Mouse (Mus musculus): ENCODE data around the gene Lin7a.

The Lin7a gene

DNA sequence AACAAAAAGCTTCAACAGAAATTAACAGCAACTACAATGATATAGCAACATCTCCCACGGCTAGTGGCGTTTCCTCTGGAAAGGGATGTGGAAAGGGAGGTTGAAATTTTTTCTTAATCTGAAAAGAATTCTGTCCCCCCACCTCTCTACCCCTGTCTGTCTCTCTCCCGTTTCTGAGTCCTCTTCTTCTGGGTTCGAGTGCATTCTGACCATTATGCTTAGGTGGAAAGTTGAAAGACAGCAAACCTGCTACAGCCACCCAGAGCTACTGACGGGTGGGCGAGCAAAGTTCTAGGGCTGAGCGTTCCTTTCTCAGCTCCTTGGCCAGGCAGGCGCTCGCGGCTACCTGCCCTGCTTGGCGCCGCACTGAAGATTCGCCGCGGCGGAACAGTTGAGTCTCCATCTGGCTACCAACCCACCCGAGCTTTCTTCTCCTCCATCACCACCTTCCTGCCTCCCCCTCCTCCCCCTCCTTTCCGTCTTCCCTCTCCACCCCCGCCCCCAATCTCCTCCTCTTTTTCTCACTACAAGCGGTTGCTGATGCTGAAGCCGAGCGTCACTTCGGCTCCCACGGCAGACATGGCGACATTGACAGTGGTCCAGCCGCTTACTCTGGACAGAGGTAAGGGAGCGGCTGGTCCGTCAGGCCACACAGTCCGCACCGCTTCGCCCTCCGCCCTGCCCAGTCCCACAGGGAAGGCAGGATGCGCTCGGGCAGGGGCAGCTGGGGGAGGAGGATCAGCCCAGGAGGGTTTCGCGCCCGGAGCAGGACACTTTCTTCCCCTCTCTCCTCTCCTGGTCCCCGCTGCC, at the start of gene Lin7a:
TSS of gene Lin7a (plus strand) at position 366 of the 810 bp plus-strand sequence.
- DNase-seq (ENCODE audit: low read depth, low spot score), result peak; percentile 31

GRCm38 (mm10) chr10:107221726-107222125, 49.8 kb upstream of the Lin7a start:
- no peak for DNase-seq (ENCODE audit: low read depth, low spot score)

DNA sequence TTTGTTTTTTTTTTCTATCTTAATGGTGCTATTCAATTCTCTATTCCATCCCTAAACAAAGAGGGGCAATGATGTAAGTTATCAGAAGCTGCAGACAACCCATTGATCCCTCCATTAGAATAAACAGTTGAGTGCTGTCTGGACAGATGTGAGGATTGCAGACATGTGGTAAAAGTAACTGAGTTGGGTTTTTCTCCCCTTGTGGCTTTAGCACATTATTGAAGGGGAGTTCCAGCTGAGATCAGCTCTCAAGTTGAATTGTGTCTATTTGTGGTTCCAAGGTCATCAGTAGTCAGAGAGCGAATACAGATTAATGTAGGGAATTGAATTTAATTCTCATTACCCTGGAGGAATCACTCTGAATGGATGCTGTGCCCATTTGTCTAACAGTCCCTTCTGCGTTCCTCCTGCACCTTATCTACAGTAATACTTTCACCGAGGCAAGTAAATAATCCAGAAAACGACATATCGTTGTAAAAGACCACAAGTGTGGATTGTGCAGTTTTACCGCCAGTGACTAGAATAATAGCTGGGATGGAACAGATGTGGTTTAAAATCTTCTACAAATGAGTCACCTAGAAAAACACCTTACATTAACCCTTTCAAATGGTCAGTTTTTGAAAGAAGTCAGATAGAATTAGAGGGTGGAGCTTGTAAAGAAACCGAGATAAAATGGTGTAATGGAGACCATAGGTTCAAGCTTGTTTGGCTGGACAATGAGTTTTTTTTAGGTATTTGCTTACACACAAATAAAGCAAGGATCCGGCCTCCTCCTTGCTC, 48.9 kb upstream of the Lin7a start:
- no peak for DNase-seq (ENCODE audit: low read depth, low spot score)

DNA sequence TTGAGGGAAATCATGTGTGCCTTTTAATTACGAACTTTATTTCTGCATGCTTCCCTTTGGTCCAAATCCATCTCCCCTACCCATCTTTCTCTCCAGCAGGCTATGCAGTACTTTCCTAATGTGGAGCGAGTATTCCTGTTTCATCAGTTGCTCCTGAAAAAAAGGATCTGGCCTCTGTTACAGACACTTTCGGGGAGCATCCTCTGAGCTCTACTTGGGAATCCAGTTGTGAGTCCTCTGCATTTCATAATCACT, 48.4 kb upstream of the Lin7a start:
- DNase-seq (ENCODE audit: low read depth, low spot score), result no peak

- DNase-seq (ENCODE audit: low read depth, low spot score), result no peak
Observed at GRCm38 (mm10) chr10:107223821-107224220, 47.7 kb upstream of the Lin7a start.

- no peak for DNase-seq (ENCODE audit: low read depth, low spot score)
Observed at GRCm38 (mm10) chr10:107224596-107225330, 46.7 kb upstream of the Lin7a start.

- no peak for DNase-seq (ENCODE audit: low read depth, low spot score)
Observed at GRCm38 (mm10) chr10:107225331-107225835, 46.1 kb upstream of the Lin7a start.

- DNase-seq (ENCODE audit: low read depth, low spot score), result no peak
Observed at GRCm38 (mm10) chr10:107225871-107226270, 45.6 kb upstream of the Lin7a start.

- DNase-seq (ENCODE audit: low read depth, low spot score), result no peak
Observed at GRCm38 (mm10) chr10:107227901-107228300, 43.6 kb upstream of the Lin7a start.

- no peak for DNase-seq (ENCODE audit: low read depth, low spot score)
Observed at GRCm38 (mm10) chr10:107228776-107229175, 42.7 kb upstream of the Lin7a start.

DNA sequence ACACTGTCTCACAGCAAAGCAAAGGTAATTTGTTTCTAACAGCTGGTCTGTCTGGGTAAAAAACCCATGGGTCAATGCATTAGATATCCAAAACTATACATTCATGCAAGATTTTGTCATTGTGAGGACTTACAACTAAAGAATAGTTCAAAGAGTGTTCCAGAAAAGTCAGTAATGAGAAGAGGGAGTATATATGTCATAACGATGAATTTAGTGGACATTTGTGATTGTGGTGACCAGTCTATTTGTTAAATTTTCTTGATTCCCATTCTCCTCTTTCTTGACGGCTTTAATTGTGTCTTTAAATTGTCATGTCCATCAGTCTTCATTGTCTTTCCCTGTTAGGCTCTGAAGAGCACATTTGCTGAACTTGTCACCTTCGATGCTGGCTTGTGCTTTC, 42.1 kb upstream of the Lin7a start:
- no peak for DNase-seq (ENCODE audit: low read depth, low spot score)

- no peak for DNase-seq (ENCODE audit: low read depth, low spot score)
Observed at GRCm38 (mm10) chr10:107230081-107230850, 41.2 kb upstream of the Lin7a start.

DNA sequence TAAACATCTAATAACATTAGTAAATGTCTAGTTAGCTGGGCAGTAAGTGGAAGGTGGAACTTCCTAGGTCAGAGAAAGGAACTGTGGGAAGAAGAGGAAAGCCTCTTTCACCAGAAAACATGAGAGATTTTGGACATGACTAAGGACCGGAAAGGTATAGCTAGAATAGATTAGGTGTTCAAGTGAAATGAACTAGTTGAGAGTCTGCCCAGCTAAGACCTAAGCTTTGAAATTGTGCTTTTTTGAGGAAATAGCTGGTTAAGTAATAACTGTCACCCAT, 40.7 kb upstream of the Lin7a start:
- DNase-seq (ENCODE audit: low read depth, low spot score), result no peak

DNA sequence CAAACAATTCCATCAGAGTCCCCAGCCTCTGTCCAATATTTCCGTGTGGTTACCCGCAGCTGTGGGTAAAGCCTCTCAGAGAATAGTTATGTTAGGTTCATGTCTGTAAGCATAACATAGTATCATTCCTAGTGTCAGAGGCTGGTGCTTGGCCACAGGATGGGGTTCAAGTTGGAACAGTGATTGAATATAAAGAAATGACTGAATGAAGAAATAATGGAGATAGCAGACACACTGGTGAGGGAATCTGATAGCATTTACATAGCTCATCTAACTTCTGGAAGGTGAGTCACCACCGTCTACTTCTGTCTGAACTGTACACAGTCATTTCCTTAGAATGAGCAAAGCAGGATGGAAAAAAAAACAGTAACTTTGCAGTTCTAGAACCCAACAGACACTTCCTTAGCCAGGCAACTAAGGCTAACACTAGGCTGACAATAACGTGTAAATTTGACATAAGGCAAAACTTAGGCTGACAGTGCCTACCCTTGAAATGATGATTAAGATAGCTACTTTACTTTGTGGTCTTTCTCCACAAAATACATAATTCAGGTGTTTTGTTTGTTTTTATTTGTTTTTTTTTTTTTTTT, 40.0 kb upstream of the Lin7a start:
- no peak for DNase-seq (ENCODE audit: low read depth, low spot score)

DNA sequence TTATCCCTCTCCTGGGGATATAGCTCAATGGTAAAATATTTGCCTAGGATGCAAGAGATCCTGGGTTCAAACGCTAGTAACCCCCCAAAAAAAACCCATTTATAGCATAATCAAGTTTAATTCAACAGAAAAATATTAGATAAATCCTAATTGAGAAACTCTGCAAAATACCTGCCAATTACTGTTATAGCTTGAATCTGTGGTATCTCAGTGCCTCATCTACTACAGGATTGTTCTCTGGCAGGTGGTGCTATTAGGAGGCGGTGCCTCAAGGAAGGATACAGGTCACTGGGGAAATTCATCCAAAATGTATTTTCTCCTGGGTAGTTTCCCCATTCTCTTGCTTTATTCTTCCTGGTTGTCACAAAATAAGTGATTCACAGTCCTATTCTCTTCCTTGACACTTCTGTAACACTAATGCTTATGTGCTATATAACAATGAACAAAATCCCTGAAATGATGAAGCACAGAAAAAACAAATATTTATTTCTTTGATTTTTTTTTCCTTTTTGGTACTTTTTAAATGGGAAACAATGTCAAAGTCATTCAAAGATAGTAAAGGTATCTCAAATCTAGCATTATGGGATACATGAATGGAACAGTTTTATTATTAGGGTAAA, 38.9 kb upstream of the Lin7a start:
- no peak for DNase-seq (ENCODE audit: low read depth, low spot score)

- DNase-seq (ENCODE audit: low read depth, low spot score), result no peak
Observed at GRCm38 (mm10) chr10:107233221-107233620, 38.3 kb upstream of the Lin7a start.

DNA sequence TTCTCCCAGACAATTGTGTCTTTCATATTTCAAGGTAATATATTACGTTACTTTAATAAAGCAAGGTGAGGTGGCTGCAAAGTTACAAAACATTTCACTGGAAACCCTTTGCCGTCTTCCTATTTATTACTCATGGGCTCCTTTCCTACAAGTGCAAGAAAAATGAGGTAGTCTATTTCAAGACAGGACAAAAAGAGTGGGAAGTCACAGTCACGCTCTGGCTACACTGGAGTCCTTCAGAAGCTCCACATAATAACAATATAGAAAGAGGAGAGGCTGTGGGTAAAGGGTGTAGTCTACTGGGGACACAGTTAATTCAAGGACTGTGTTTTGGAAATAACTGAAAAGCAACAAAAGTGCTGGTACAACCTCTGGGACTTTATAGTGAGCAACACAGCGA, 37.7 kb upstream of the Lin7a start:
- no peak for DNase-seq (ENCODE audit: low read depth, low spot score)

DNA sequence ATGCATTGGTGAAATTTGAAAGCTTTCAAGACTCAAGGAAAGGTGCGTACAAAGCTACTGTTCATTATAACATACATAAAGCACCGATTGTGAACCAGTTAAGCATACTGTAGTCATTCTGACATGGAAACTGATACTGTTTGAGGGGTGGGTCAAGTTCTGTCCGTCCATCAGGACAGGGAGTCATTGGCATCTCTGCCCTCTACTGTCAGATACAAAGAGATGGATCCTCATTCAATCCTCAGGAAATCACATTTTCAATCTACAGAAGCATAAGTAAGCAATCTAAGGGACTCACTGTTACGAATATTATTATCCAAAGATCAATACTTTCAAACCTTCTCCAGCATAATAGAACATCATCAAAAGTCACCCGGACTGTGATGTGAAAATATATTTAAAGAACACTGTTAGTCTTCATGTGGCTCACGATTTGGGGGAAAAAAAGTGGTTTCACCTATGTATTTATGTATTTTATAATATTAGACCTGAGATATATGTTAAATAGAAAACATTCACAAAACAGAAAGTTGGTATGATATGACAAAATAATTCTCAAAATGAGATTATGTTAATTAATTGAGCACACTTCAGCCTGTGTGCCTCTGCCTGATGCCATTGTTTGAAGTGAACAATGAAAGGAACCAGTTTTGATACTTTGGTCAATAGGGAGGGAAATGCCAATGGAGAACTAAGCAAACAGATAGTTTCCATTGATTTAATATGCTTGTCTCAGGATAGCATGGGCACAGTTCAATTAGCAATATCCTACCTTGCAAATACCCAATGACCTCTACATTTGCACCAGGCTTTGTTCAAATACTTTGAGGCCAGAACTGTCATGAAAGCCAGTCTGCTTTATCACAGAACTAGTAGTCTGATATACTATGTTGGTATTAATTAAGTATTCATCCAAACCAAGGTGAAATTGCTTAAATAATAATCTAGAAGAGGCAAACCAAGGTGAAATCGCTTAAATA, 36.8 kb upstream of the Lin7a start:
- DNase-seq (ENCODE audit: low read depth, low spot score), result no peak

- no peak for DNase-seq (ENCODE audit: low read depth, low spot score)
Observed at GRCm38 (mm10) chr10:107235496-107235895, 36.0 kb upstream of the Lin7a start.

- no peak for DNase-seq (ENCODE audit: low read depth, low spot score)
Observed at GRCm38 (mm10) chr10:107236211-107236610, 35.3 kb upstream of the Lin7a start.

Measured in R1 (cell line).